9 mouse cellular contexts compared by ENCODE assay signal in the genomic region with DNA sequence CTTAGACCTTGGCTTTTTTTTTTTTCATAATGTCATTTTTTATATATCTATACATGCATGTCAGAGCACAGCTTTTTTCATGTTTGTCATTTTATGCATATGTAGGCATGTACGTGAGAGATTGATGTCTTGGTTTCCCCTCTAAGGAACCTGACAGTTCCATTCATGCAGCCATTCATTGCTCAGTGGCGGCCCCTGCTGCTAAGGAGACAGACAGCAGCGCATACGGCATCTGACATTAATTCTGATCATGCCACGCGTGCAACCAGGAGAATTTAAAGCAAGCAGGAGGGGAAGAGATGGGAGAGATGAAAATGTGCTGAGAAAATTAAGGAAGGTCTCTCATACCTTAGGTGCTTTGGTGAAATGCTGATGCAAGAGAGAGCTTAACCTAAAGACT.
DNase-seq lines count a peak whose midpoint lies in the region; TF ChIP-seq lines count a peak whose summit lies in the region.
"Had no signal": no experiment of that assay in that cellular context is flagged by ENCODE, and none has a peak within 500 bp of the region (broad histone marks: within the 10 kb centered on the region; RNA-seq: fewer than 3 reads in every experiment).

No protein-coding gene starts in this region.

- no peak overlapping the region for H3K27ac ChIP-seq in kidney, adult 2 months (ENCODE audit: insufficient read depth, low read depth, low read length)
- H3K27ac ChIP-seq in limb, embryonic 10.5 days: no peak overlapping the region

- WGBS in kidney, adult 2 months: 12% methylated on average over 6 of the region's 6 CpGs
- 17% methylated on average over 6 of the region's 6 CpGs for WGBS in limb, embryonic 10.5 days

- no peaks in the 10 kb centered on the region for H3K36me3 ChIP-seq in kidney, adult 2 months (ENCODE audit: control insufficient read depth, insufficient read depth, low read length)
- H3K36me3 ChIP-seq in limb, embryonic 10.5 days: no peaks in the 10 kb centered on the region

- no peaks in the 10 kb centered on the region for H3K9me3 ChIP-seq in limb, embryonic 10.5 days (replicated peaks)

- TF ChIP-seq POLR2A in kidney, adult 2 months (IDR thresholded peaks at IDR 0.05; ENCODE audit: low read depth, low read length): no peak

- DNase-seq in 416B (ENCODE audit: low read depth) (peak; percentile 51), NIH3T3 (ENCODE audit: low read depth) (peak; percentile 68)
- peak; percentile 90 to 93 for DNase-seq in cerebellum, postnatal 25 days
- DNase-seq in frontal cortex, postnatal 25 days (ENCODE audit: low spot score in 2 of 2): peak; percentile 79 to 82
- DNase-seq in kidney, adult 2 months: peak; percentile 56
- peak; percentile 66 for DNase-seq in limb, embryonic 10.5 days (ENCODE audit: low spot score)
- DNase-seq in naive thymus-derived CD4-positive, alpha-beta T cell, adult 2 months (ENCODE audit: low read depth): peak; percentile 49
- peak; percentile 11 to 60 for DNase-seq in thymus, postnatal 10 days (ENCODE audit: low spot score in 2 of 2)

- no peaks in the 10 kb centered on the region for H3K27me3 ChIP-seq in kidney, adult 2 months (replicated peaks; ENCODE audit: control insufficient read depth, insufficient read depth, low read length)
- no peaks in the 10 kb centered on the region for H3K27me3 ChIP-seq in limb, embryonic 10.5 days (ENCODE audit: low read depth, poor library complexity, severe bottlenecking)

- no peak overlapping the region for H3K4me3 ChIP-seq in kidney, adult 2 months (ENCODE audit: insufficient read depth, low read depth, low read length)
- no peak overlapping the region for H3K4me3 ChIP-seq in limb, embryonic 10.5 days
- H3K4me3 ChIP-seq: erythroblast, embryonic 14.5 days had no signal

- H3K4me1 ChIP-seq in kidney, adult 2 months (ENCODE audit: control insufficient read depth, insufficient read depth, low read length): no peaks in the 10 kb centered on the region
- no peaks in the 10 kb centered on the region for H3K4me1 ChIP-seq in limb, embryonic 10.5 days

- peak; percentile 89 for TF ChIP-seq CTCF in kidney, adult 2 months (conservative IDR thresholded peaks at IDR 0.05; ENCODE audit: insufficient read depth, insufficient read length, low read depth, low read length)

Comparison
In these comparisons a context has a peak if more than half of its experiments do, and no peak if none do; other contexts are left out.
1. DNase-seq: peak in every context shown above with its lines; median percentile 92 in cerebellum, postnatal 25 days; 80 in frontal cortex, postnatal 25 days; 68 in NIH3T3; 66 in limb, embryonic 10.5 days; 56 in kidney, adult 2 months; 51 in 416B; 49 in naive thymus-derived CD4-positive, alpha-beta T cell, adult 2 months; 36 in thymus, postnatal 10 days.